Mouse (Mus musculus): ENCODE measurements around the gene Clip1.

- TF ChIP-seq CTCF (IDR thresholded peaks at IDR 0.05; ENCODE audit: control insufficient read depth, insufficient read depth, insufficient replicate concordance, low read depth, low read length) = no peak
- no peak for TF ChIP-seq POLR2A (IDR thresholded peaks at IDR 0.05; ENCODE audit: control insufficient read depth, low read depth, low read length)
Measured at GRCm38 (mm10) chr5:123671473-123671820, 13.0 kb downstream of the Clip1 start.
